Mouse (Mus musculus) megakaryocyte, embryonic 14.5 days (primary cell): Measurements from ENCODE around the gene Atp8b5.

Experiments used
- FLI1 ChIP-seq: IDR thresholded peaks from 2 replicates; pipeline ENCODE4 v1.6.1; 2012; ENCODE audit warnings: low read length, inconsistent platforms, mixed read lengths
- GATA1 ChIP-seq: IDR thresholded peaks from 3 replicates; pipeline ENCODE4 v1.6.1; 2012; ENCODE audit warnings: mixed read lengths, low read length, inconsistent platforms, borderline replicate concordance

- TF ChIP-seq GATA1: no peak
- TF ChIP-seq FLI1: no peak
Measured at GRCm38 (mm10) chr4:43349206-43349605, 82.2 kb downstream of the Atp8b5 start.
